Mouse (Mus musculus) fat pad, adult 2 months (tissue): ENCODE data around the gene Slc41a1.

ENCODE experiments used
- DNase-seq: peaks from one replicate; pipeline ENCODE4 v3.0.0-alpha.2; 2011; ENCODE audit warnings: low read depth, low spot score; ENCODE audit errors: extremely low read depth

The Slc41a1 gene

GRCm38 (mm10) chr1:131824528-131825181 is 2.6 kb upstream of the Slc41a1 start:
- DNase-seq = no peak

GRCm38 (mm10) chr1:131827787-131828258 is 530 bp downstream of the Slc41a1 start:
- DNase-seq = peak; percentile 52

- no peak for DNase-seq
These were observed 1.2 kb downstream of the Slc41a1 start for GRCm38 (mm10) chr1:131828297-131829126.

- DNase-seq = no peak
These were observed 2.0 kb downstream of the Slc41a1 start for GRCm38 (mm10) chr1:131829279-131829678.

GRCm38 (mm10) chr1:131830561-131830960 is 3.3 kb downstream of the Slc41a1 start:
- DNase-seq = no peak

GRCm38 (mm10) chr1:131830971-131831641 is 3.8 kb downstream of the Slc41a1 start:
- DNase-seq = peak; percentile 67

GRCm38 (mm10) chr1:131837035-131837434 is 9.7 kb downstream of the Slc41a1 start:
- no peak for DNase-seq

- no peak for DNase-seq
These were observed 11.2 kb downstream of the Slc41a1 start for GRCm38 (mm10) chr1:131838542-131838941.

- DNase-seq = no peak
These were observed 12.0 kb downstream of the Slc41a1 start for GRCm38 (mm10) chr1:131839279-131839678.

GRCm38 (mm10) chr1:131842221-131842620 is 14.9 kb downstream of the Slc41a1 start:
- DNase-seq = no peak

- DNase-seq = no peak
These were observed 16.5 kb downstream of the Slc41a1 start for GRCm38 (mm10) chr1:131843758-131844157.

GRCm38 (mm10) chr1:131844883-131845282 is 17.6 kb downstream of the Slc41a1 start:
- no peak for DNase-seq

GRCm38 (mm10) chr1:131846255-131846654 is 19.0 kb downstream of the Slc41a1 start:
- DNase-seq = no peak

- DNase-seq = no peak
These were observed 34.5 kb downstream of the Slc41a1 start for GRCm38 (mm10) chr1:131861811-131862210.

- no peak for DNase-seq
These were observed 38.3 kb downstream of the Slc41a1 start for GRCm38 (mm10) chr1:131865596-131865995.

GRCm38 (mm10) chr1:131866304-131866999 is 39.2 kb downstream of the Slc41a1 start:
- DNase-seq = no peak

GRCm38 (mm10) chr1:131867093-131867945 is 40.0 kb downstream of the Slc41a1 start, which contains the start of gene Rab29:
Rab29 (plus strand) TSS chr1:131867224.
- peak; percentile 72 for DNase-seq

GRCm38 (mm10) chr1:131867946-131868290 is 40.6 kb downstream of the Slc41a1 start:
- DNase-seq = no peak

- DNase-seq = no peak
These were observed 42.3 kb downstream of the Slc41a1 start for GRCm38 (mm10) chr1:131869561-131869960.

GRCm38 (mm10) chr1:131872856-131873255 is 45.6 kb downstream of the Slc41a1 start:
- no peak for DNase-seq
